Mouse (Mus musculus): ENCODE measurements at regions not wholly inside any gene's neighbourhood (a gene's known extent, or its start where the extent isn't known, plus 50 kb on each side); places are given as distances from the start of the nearest gene placed in this dataset.
"Not testable (repeated sequence)": the region's sequence is repeated elsewhere in the genome, so short reads cannot be mapped to it uniquely, and the experiment has no call there.

GRCm38 (mm10) chr6:48175234-48175633 lies 88.8 kb upstream of the Zfp746 start:
- DNase-seq (ENCODE audit: low read depth in 2 of 2, low spot score in 2 of 2): no peak

- not testable (repeated sequence) for DNase-seq (ENCODE audit: low read depth in 2 of 2, low spot score in 2 of 2)
Measured at GRCm38 (mm10) chr6:48172769-48173168, 86.4 kb upstream of the Zfp746 start.

- DNase-seq (ENCODE audit: low read depth in 2 of 2, low spot score in 2 of 2): no peak
Measured at GRCm38 (mm10) chr6:48136851-48137250, 50.5 kb upstream of the Zfp746 start.
